Mouse (Mus musculus) ES-Bruce4 (cell line): ENCODE measurements around the gene Esp36.

Source experiments
- CTCF ChIP-seq: IDR thresholded peaks from one replicate; pipeline ENCODE4 v1.8.1; 2011; ENCODE audit warnings: low read depth, low read length
- POLR2A ChIP-seq: IDR thresholded peaks from one replicate; pipeline ENCODE4 v1.8.1; 2011; ENCODE audit warnings: low read length; ENCODE audit not compliant: insufficient read depth

GRCm38 (mm10) chr17:38406135-38406534 is 13.8 kb downstream of the Esp36 start:
- TF ChIP-seq POLR2A = no peak
- no peak for TF ChIP-seq CTCF
